Mouse (Mus musculus) limb, embryonic 10.5 days (tissue): ENCODE results near the gene Chd9. TPM values are rescaled to one million over a fixed set of nuclear protein-coding genes. Genes with fewer than 3 reads are reported as not detected.
A peak's percentile ranks its signal among the peaks of the same experiment; 100 is the strongest.

Source experiments
- DNase-seq: peaks from one replicate; pipeline ENCODE4 v3.0.0-alpha.2; 2017; ENCODE audit warnings: low spot score
- H3K27ac ChIP-seq: fragments of 300-500 bp; sonication (generic); 2 replicates; pipeline ENCODE4 v1.5.1; 2016; ENCODE audit warnings: mild to moderate bottlenecking
- H3K27me3 ChIP-seq: fragments of 300-500 bp; sonication (generic); 2 replicates; pipeline ENCODE4 v1.6.1; 2016; ENCODE audit warnings: low read depth, mild to moderate bottlenecking; ENCODE audit not compliant: poor library complexity, severe bottlenecking
- H3K36me3 ChIP-seq: fragments of 300-500 bp; sonication (generic); 2 replicates; pipeline ENCODE4 v1.6.1; 2016; ENCODE audit warnings: mild to moderate bottlenecking, moderate library complexity
- H3K4me1 ChIP-seq: fragments of 300-500 bp; sonication (generic); 2 replicates; pipeline ENCODE4 v1.6.1; 2016
- H3K4me3 ChIP-seq: fragments of 300-500 bp; sonication (generic); 2 replicates; pipeline ENCODE4 v1.5.1; 2016; ENCODE audit warnings: mild to moderate bottlenecking, moderate library complexity
- H3K9me3 ChIP-seq: fragments of 300-500 bp; sonication (generic); replicated peaks from 2 replicates; pipeline ENCODE4 v1.6.1; 2016; ENCODE audit warnings: mild to moderate bottlenecking
- WGBS: fragments of 180-500 bp; shearing (Covaris S2); methylation state at CpG from one replicate; pipeline ENCODE4 v1.1.7; 2016; 5-methylcytosine and 5-hydroxymethylcytosine counted together
- polyA plus RNA-seq: library from polyadenylated mRNA; unstranded; fragments of >200 nt; fragmentation: Nextera tagmentation; extraction: Ambion mirVana; gene quantifications from 2 replicates; pipeline ENCODE4 v1.2.1, GENCODE M21; 2016

Chd9 gene
- 35.8 and 45.5 TPM in 2 replicates for polyA plus RNA-seq

- H3K27me3 ChIP-seq: no peaks in the 10 kb centered on the region
- peaks cover 50% of the 10 kb centered on the region for H3K4me1 ChIP-seq
- no peaks in the 10 kb centered on the region for H3K36me3 ChIP-seq
- H3K4me3 ChIP-seq: peak within 1 kb of the TSS; percentile 60
- WGBS: under 1% methylated on average over 39 of the region's 39 CpGs
- no peaks in the 10 kb centered on the region for H3K9me3 ChIP-seq
- H3K27ac ChIP-seq: peak within 1 kb of the TSS; percentile 90
- peak; percentile 96 for DNase-seq
These were observed at the start of gene Chd9 for GRCm38 (mm10) chr8:90828181-90828986. Gene Chd9, plus strand, starts transcription at chr8:90828352.

GRCm38 (mm10) chr8:90791616-90792015, 36.5 kb upstream of the Chd9 start:
- H3K36me3 ChIP-seq: no peaks in the 10 kb centered on the region
- 85% methylated on average over 1 of the region's 1 CpGs for WGBS
- no peaks in the 10 kb centered on the region for H3K27me3 ChIP-seq
- H3K4me1 ChIP-seq: peaks cover 14% of the 10 kb centered on the region
- H3K4me3 ChIP-seq: no peak overlapping the region
- DNase-seq: no peak
- H3K27ac ChIP-seq: no peak overlapping the region
- H3K9me3 ChIP-seq: no peaks in the 10 kb centered on the region

GRCm38 (mm10) chr8:90793710-90794109, 34.4 kb upstream of the Chd9 start:
- DNase-seq: peak; percentile 83
- Histone ChIP-seq H3K4me1 (peaks cover 14% of the 10 kb centered on the region), H3K27me3 (no peaks in the 10 kb centered on the region), H3K4me3 (no peak overlapping the region), H3K27ac (no peak overlapping the region), H3K36me3 (no peaks in the 10 kb centered on the region), H3K9me3 (no peaks in the 10 kb centered on the region)
- 11% methylated on average over 3 of the region's 3 CpGs for WGBS

- H3K27me3 ChIP-seq: no peaks in the 10 kb centered on the region
- H3K9me3 ChIP-seq: no peaks in the 10 kb centered on the region
- no peaks in the 10 kb centered on the region for H3K36me3 ChIP-seq
- H3K4me3 ChIP-seq: peak overlapping the region; percentile 27
- peak overlapping the region; percentile 48 for H3K27ac ChIP-seq
- DNase-seq: peak; percentile 85
- 11% methylated on average over 12 of the region's 12 CpGs for WGBS
- peaks cover 11% of the 10 kb centered on the region for H3K4me1 ChIP-seq
These were observed 32.9 kb upstream of the Chd9 start for GRCm38 (mm10) chr8:90794990-90795861.

- no peak overlapping the region for H3K4me3 ChIP-seq
- no peaks in the 10 kb centered on the region for H3K27me3 ChIP-seq
- H3K36me3 ChIP-seq: no peaks in the 10 kb centered on the region
- H3K9me3 ChIP-seq: no peaks in the 10 kb centered on the region
- peaks cover 11% of the 10 kb centered on the region for H3K4me1 ChIP-seq
- WGBS: 95% methylated on average over 5 of the region's 5 CpGs
- DNase-seq: no peak
- no peak overlapping the region for H3K27ac ChIP-seq
These were observed 28.7 kb upstream of the Chd9 start for GRCm38 (mm10) chr8:90799473-90799872.

GRCm38 (mm10) chr8:90813602-90814320, 14.4 kb upstream of the Chd9 start:
- no peak for DNase-seq
- Histone ChIP-seq H3K4me1 (no peaks in the 10 kb centered on the region; the same call in 1 of the 2 replicates), H3K27ac (no peak overlapping the region), H3K4me3 (no peak overlapping the region), H3K27me3 (no peaks in the 10 kb centered on the region), H3K36me3 (no peaks in the 10 kb centered on the region), H3K9me3 (no peaks in the 10 kb centered on the region)
- WGBS: 91% methylated on average over 10 of the region's 10 CpGs

- H3K36me3 ChIP-seq: no peaks in the 10 kb centered on the region
- DNase-seq: no peak
- no peak overlapping the region for H3K4me3 ChIP-seq
- H3K9me3 ChIP-seq: no peaks in the 10 kb centered on the region
- no peaks in the 10 kb centered on the region for H3K27me3 ChIP-seq
- H3K27ac ChIP-seq: peak overlapping the region; percentile 10; the same call in 1 of the 2 replicates
- H3K4me1 ChIP-seq: no peaks in the 10 kb centered on the region; the same call in 1 of the 2 replicates
- 89% methylated on average over 23 of the region's 23 CpGs for WGBS
These were observed 11.9 kb upstream of the Chd9 start for GRCm38 (mm10) chr8:90816061-90816882.

GRCm38 (mm10) chr8:90817293-90817692, 10.9 kb upstream of the Chd9 start, which contains the start of gene Gm19935:
Gene Gm19935, minus strand, starts transcription at chr8:90817393.
- H3K27me3 ChIP-seq: no peaks in the 10 kb centered on the region
- H3K4me1 ChIP-seq: peaks cover 3% of the 10 kb centered on the region
- H3K9me3 ChIP-seq: no peaks in the 10 kb centered on the region
- H3K36me3 ChIP-seq: no peaks in the 10 kb centered on the region
- H3K4me3 ChIP-seq: no peak within 1 kb of the TSS
- no peak for DNase-seq
- 94% methylated on average over 2 of the region's 2 CpGs for WGBS
- peak within 1 kb of the TSS; percentile 10; the same call in 1 of the 2 replicates for H3K27ac ChIP-seq

GRCm38 (mm10) chr8:90819561-90820320, 8.4 kb upstream of the Chd9 start:
- Histone ChIP-seq H3K27ac (no peak overlapping the region), H3K4me1 (peaks cover 10% of the 10 kb centered on the region), H3K4me3 (no peak overlapping the region), H3K36me3 (no peaks in the 10 kb centered on the region), H3K9me3 (no peaks in the 10 kb centered on the region), H3K27me3 (no peaks in the 10 kb centered on the region)
- DNase-seq: no peak
- WGBS: 91% methylated on average over 9 of the region's 9 CpGs

GRCm38 (mm10) chr8:90820321-90820696, 7.8 kb upstream of the Chd9 start:
- Histone ChIP-seq H3K27ac (no peak overlapping the region), H3K9me3 (no peaks in the 10 kb centered on the region), H3K4me1 (peaks cover 11% of the 10 kb centered on the region), H3K27me3 (no peaks in the 10 kb centered on the region), H3K4me3 (no peak overlapping the region), H3K36me3 (no peaks in the 10 kb centered on the region)
- DNase-seq: no peak
- WGBS: 90% methylated on average over 4 of the region's 4 CpGs

GRCm38 (mm10) chr8:90822443-90822842, 5.7 kb upstream of the Chd9 start:
- 27% methylated on average over 11 of the region's 11 CpGs for WGBS
- Histone ChIP-seq H3K4me3 (no peak overlapping the region), H3K36me3 (no peaks in the 10 kb centered on the region), H3K27me3 (no peaks in the 10 kb centered on the region), H3K9me3 (no peaks in the 10 kb centered on the region), H3K27ac (no peak overlapping the region; the same call in 1 of the 2 replicates), H3K4me1 (peaks cover 13% of the 10 kb centered on the region; the same call in 1 of the 2 replicates)
- no peak for DNase-seq
